Mouse (Mus musculus) lung, embryonic 14.5 days (tissue): ENCODE results near the gene Ythdf2. TPM values are rescaled to one million over a fixed set of nuclear protein-coding genes. Genes with fewer than 3 reads are reported as not detected.

Experiments used
- ATAC-seq: fragments of 200-750 bp; cut with Nextera tagmentation; 2 replicates; pipeline ENCODE4 v1.8.0; 2017; ENCODE audit warnings: mild to moderate bottlenecking, moderate TSS enrichment, moderate library complexity; ENCODE audit not compliant: insufficient read depth
- DNase-seq: peaks from one replicate; pipeline ENCODE4 v3.0.0-alpha.2; 2015
- H3K27ac ChIP-seq: fragments of 300-500 bp; sonication (generic); 2 replicates; pipeline ENCODE4 v1.5.1; 2014; ENCODE audit warnings: low read depth, mild to moderate bottlenecking, moderate library complexity
- H3K27me3 ChIP-seq: fragments of 300-500 bp; sonication (generic); 2 replicates; pipeline ENCODE4 v1.6.1; 2014; ENCODE audit warnings: low read length, control low read depth; ENCODE audit not compliant: insufficient read depth
- H3K36me3 ChIP-seq: fragments of 300-500 bp; sonication (generic); 2 replicates; pipeline ENCODE4 v1.6.1; 2014; ENCODE audit warnings: control low read depth; ENCODE audit not compliant: insufficient read depth
- H3K4me1 ChIP-seq: fragments of 300-500 bp; sonication (generic); 2 replicates; pipeline ENCODE4 v1.6.1; 2014; ENCODE audit warnings: antibody characterized with exemption, control low read depth; ENCODE audit not compliant: insufficient read depth
- H3K4me2 ChIP-seq: fragments of 300-500 bp; sonication (generic); 2 replicates; pipeline ENCODE4 v1.6.1; 2014; ENCODE audit warnings: mild to moderate bottlenecking
- H3K4me3 ChIP-seq: fragments of 300-500 bp; sonication (generic); 2 replicates; pipeline ENCODE4 v1.5.1; 2014; ENCODE audit warnings: low read depth, low read length
- H3K9ac ChIP-seq: fragments of 300-500 bp; sonication (generic); 2 replicates; pipeline ENCODE4 v1.6.1; 2014
- H3K9me3 ChIP-seq: fragments of 300-500 bp; sonication (generic); 2 replicates; pipeline ENCODE4 v1.6.1; 2016; ENCODE audit warnings: low read depth, low read length, control low read depth
- CTCF ChIP-seq: IDR thresholded peaks from 2 replicates; pipeline ENCODE4 v1.5.1; 2016; ENCODE audit warnings: antibody characterized with exemption, low read depth
- WGBS: fragments of 180-500 bp; shearing (Covaris S2); extraction: QIAGEN DNeasy Blood & Tissue Kit; methylation state at CpG from one replicate; pipeline ENCODE4 v1.1.7; 2014; 5-methylcytosine and 5-hydroxymethylcytosine counted together
- polyA plus RNA-seq: library from polyadenylated mRNA; unstranded; fragments of >200 nt; fragmentation: Nextera tagmentation; extraction: Ambion mirVana; gene quantifications from 2 replicates; pipeline ENCODE4 v1.2.1, GENCODE M21; 2014

The Ythdf2 gene
- polyA plus RNA-seq = 121 and 132 TPM in 2 replicates

DNA sequence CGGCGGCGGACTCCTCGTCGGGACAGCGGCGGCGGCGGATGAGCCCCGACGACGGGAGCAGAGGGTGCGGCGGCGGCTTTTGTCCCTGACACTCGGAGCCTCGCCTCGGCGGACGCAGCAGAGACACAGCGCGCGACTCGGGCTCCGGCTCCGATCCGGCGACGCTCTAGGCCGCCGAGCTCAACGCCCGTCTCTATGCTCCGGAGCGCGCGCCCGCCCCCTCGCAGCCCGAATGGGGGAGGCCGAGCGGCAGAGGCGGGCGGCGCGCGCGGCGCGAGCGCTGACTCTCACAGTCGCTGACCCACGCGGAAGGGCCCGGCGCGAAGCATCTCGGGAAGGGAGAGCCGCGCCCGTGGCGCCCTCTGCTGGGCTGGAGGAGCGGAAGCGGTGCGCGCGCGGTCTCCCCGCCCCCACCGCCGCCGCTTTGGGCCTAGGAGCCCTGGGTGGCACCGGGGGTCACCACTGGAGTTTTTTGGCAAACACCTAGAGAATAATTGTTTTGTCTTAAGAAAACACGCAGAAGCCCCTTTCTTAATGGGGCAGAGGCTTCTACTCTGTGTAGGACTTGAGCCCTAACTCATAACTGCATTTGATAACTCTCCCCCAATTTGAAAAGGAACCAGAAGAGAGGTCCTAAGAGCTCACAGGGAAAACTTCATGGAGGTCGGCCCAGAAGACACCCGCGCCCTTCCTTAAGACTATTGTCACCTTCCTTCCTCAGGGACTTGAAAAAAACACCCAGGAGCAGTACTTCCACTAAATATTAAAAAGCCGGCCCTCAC lies at the start of gene Ythdf2:
Ythdf2 (minus strand) TSS at position 351 of the 782 bp plus-strand sequence.
- peak within 1 kb of the TSS; percentile 74 for H3K4me2 ChIP-seq
- no peaks in the 10 kb centered on the region for H3K4me1 ChIP-seq
- WGBS = 2% methylated on average over 77 of the region's 78 CpGs
- TF ChIP-seq CTCF = peak; percentile 62
- peak within 1 kb of the TSS; percentile 100 for H3K9ac ChIP-seq
- ATAC-seq (peak; percentile 98), DNase-seq (peak; percentile 99)
- peaks cover 31% of the 10 kb centered on the region for H3K36me3 ChIP-seq
- peak within 1 kb of the TSS; percentile 100 for H3K4me3 ChIP-seq
- no peaks in the 10 kb centered on the region for H3K9me3 ChIP-seq
- H3K27me3 ChIP-seq = no peaks in the 10 kb centered on the region
- peak within 1 kb of the TSS; percentile 93 for H3K27ac ChIP-seq

DNA sequence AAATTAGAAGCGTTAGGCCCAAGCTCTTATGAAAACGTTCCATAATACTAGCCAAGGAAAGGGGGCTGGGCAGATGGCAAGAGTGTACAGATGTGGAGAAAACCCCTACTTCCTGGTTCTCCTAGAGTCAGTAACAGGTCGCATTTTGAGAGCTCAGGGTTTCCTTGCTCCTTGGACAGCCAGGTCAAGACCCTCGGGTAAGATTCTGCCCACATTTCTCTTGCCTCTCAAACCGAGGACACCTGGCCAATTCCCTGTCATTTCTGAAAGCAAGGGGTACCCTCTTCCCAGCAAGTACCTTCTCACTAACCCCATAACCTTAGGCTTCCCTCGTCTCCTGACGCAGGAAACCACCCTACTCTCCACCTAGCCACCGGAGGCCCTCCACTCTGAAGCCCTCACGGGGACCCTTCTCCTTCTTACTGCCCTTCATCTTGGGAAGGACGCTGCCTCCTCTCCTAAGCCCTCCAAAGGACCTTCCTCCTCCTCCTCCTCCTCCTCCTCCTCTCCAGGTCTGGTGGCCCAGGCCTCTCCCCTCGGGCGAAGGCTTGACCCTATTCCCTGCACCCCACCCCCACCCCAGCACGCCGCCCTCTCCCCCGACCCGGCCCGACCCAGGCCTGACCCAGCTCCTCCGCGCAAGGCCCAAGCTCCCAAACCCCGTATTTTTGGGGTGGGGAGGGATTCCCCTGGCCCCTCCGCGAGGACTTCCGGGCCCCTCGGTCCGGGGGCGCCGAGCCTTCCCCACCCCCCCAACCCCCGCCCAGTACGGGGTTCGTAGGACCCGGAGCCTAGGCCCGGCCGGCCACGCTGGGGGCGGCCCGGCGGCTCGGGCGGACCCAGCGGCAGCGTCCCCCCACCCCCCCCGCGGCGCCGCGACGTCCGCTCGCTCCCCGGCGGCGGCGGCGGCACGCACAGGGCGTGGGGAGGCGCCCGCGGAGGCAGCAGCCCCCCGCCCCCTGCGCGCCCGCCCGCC lies 48.6 kb upstream of the Ythdf2 start:
- H3K9me3 ChIP-seq = no peaks in the 10 kb centered on the region
- DNase-seq (peak; percentile 78), ATAC-seq (peak; percentile 90)
- no peak for TF ChIP-seq CTCF
- H3K4me3 ChIP-seq = peak overlapping the region; percentile 80
- under 1% methylated on average over 39 of the region's 64 CpGs for WGBS
- peaks cover 14% of the 10 kb centered on the region; the same call in 1 of the 2 replicates for H3K4me1 ChIP-seq
- H3K27me3 ChIP-seq = no peaks in the 10 kb centered on the region
- H3K9ac ChIP-seq = peak overlapping the region; percentile 97
- H3K27ac ChIP-seq = peak overlapping the region; percentile 97
- peaks cover 6% of the 10 kb centered on the region; the same call in 1 of the 2 replicates for H3K36me3 ChIP-seq
- H3K4me2 ChIP-seq = peak overlapping the region; percentile 89

DNA sequence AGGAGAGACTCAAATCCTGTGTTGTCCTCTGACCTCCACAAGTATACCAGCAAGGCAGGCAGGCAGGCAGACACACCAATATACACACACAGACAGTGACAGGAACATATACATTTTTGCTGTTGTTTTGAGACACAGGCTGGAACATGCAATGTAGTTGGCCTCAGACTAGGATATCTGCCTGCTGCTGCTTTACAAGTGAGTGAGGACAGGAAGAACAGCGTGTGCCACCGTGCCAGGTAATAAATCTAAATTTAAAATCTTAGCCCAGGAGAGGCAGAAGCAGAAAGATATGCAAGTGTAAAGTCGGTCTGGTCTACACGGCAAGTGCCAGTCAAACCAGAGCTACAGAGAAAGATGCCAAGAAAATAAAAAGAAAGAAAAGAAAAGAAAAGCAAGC lies 47.1 kb upstream of the Ythdf2 start:
- DNase-seq = no peak
- no peak overlapping the region for H3K9ac ChIP-seq
- H3K36me3 ChIP-seq = peaks cover 6% of the 10 kb centered on the region; the same call in 1 of the 2 replicates
- peak overlapping the region; percentile 89 for H3K4me2 ChIP-seq
- H3K9me3 ChIP-seq = no peaks in the 10 kb centered on the region
- H3K4me3 ChIP-seq = no peak overlapping the region
- no peak for ATAC-seq
- no peak overlapping the region for H3K27ac ChIP-seq
- peaks cover 14% of the 10 kb centered on the region; the same call in 1 of the 2 replicates for H3K4me1 ChIP-seq
- H3K27me3 ChIP-seq = no peaks in the 10 kb centered on the region
- 75% methylated on average over 4 of the region's 4 CpGs for WGBS
- TF ChIP-seq CTCF = no peak

DNA sequence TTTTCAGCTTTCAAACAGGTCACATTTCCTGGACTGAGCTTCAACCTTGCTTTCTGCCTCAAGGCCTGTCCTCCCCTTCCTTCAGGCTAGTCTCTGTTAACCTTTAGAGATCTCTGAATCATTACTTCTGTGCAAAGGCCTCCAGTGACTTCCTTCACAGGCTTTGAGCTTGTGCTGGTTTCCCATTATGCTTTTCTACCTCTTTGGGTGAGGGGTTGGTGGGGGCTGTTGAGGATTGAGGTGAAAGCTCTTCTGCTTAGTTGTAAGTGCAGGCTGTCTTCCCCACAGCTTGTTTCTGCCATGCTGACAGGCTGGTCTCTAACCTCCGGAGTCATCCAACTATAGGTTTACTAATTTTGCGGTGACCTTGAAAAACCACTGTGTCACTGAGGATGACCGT lies 44.3 kb upstream of the Ythdf2 start:
- H3K27me3 ChIP-seq = no peaks in the 10 kb centered on the region
- no peak for TF ChIP-seq CTCF
- no peak overlapping the region for H3K4me2 ChIP-seq
- peaks cover 12% of the 10 kb centered on the region for H3K36me3 ChIP-seq
- no peak overlapping the region for H3K4me3 ChIP-seq
- no peak for DNase-seq
- H3K4me1 ChIP-seq = peaks cover 8% of the 10 kb centered on the region; the same call in 1 of the 2 replicates
- no peak for ATAC-seq
- no peak overlapping the region for H3K9ac ChIP-seq
- H3K9me3 ChIP-seq = no peaks in the 10 kb centered on the region
- H3K27ac ChIP-seq = no peak overlapping the region
- 90% methylated on average over 3 of the region's 3 CpGs for WGBS

DNA sequence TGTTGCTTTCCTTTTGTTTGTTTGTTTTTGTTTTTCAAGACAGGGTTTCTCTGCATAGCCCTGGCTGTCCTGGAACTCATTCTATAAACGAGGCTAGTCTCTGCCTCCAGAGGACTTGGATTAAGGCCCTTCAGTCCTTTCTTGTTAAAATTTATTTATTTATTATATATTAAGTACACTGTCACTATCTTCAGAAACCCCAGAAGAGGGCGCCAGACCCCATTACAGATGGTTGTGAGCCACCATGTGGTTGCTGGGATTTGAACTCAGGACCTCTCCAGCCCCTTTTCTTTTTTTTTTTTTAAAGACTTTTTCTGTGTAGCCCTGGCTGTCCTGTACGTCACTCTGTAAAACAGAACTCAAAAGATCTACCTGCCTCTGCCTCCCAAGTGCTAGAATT lies 42.9 kb upstream of the Ythdf2 start:
- H3K36me3 ChIP-seq = peaks cover 26% of the 10 kb centered on the region
- peaks cover 7% of the 10 kb centered on the region; the same call in 1 of the 2 replicates for H3K4me1 ChIP-seq
- H3K27ac ChIP-seq = no peak overlapping the region
- 69% methylated on average over 3 of the region's 3 CpGs for WGBS
- no peak overlapping the region for H3K4me3 ChIP-seq
- H3K9ac ChIP-seq = no peak overlapping the region
- ATAC-seq = no peak
- DNase-seq = no peak
- peak; percentile 7; the same call in 1 of the 2 replicates for TF ChIP-seq CTCF
- H3K27me3 ChIP-seq = no peaks in the 10 kb centered on the region
- no peaks in the 10 kb centered on the region for H3K9me3 ChIP-seq
- H3K4me2 ChIP-seq = no peak overlapping the region

DNA sequence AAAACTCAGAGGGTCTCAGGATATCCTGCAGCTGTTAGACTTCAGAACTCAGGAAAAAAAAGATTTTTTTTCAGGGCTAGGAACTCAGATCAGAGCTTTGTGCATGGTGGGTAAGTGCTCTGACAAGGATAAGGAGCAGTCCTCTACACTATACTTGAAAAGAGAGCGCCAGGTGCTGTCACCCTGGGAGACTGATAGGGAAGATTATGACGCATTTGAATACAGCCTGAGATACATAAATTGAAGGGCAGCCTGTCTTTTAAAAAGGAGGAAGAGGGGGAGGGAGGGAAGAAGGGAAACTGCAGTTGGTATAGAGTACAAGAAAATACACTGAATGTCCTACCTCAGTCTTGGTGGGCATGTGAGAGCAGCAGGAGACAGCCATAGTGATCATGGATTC lies 41.5 kb upstream of the Ythdf2 start:
- no peaks in the 10 kb centered on the region for H3K27me3 ChIP-seq
- H3K4me3 ChIP-seq = no peak overlapping the region
- no peaks in the 10 kb centered on the region for H3K4me1 ChIP-seq
- TF ChIP-seq CTCF = no peak
- H3K36me3 ChIP-seq = peaks cover 37% of the 10 kb centered on the region
- no peak overlapping the region for H3K9ac ChIP-seq
- 60% methylated on average over 2 of the region's 2 CpGs for WGBS
- ATAC-seq (no peak), DNase-seq (no peak)
- H3K27ac ChIP-seq = no peak overlapping the region; the same call in 1 of the 2 replicates
- no peaks in the 10 kb centered on the region for H3K9me3 ChIP-seq
- H3K4me2 ChIP-seq = no peak overlapping the region
